Mouse (Mus musculus): ENCODE data around the gene Cntnap5a. TPM values are rescaled to one million over a fixed set of nuclear protein-coding genes. Genes with fewer than 3 reads are reported as not detected.

The Cntnap5a gene
- polyA plus RNA-seq, 1 experiment from 2014 or later: 4.5 TPM

- no peaks in the 10 kb centered on the region for H3K27me3 ChIP-seq (replicated peaks; ENCODE audit: control insufficient read depth, insufficient read depth, low read length)
Observed at GRCm38 (mm10) chr1:116281144-116281543, 596.6 kb downstream of the Cntnap5a start.

GRCm38 (mm10) chr1:116283968-116284367 lies 599.4 kb downstream of the Cntnap5a start:
- ATAC-seq: no peak
- H3K36me3 ChIP-seq (ENCODE audit: control insufficient read depth, insufficient read depth, low read length): no peaks in the 10 kb centered on the region
- WGBS: 25% methylated on average over 1 of the region's 1 CpGs

More at GRCm38 (mm10) chr1:116281144-116281543, 596.6 kb downstream of the Cntnap5a start:
- Histone ChIP-seq H3K4me2 (ENCODE audit: low read length) (no peak overlapping the region), H3K27ac (ENCODE audit: low read depth, low read length) (no peak overlapping the region), H3K9ac (ENCODE audit: low read depth, low read length) (no peak overlapping the region), H3K36me3 (ENCODE audit: control insufficient read depth, insufficient read depth, low read length) (no peaks in the 10 kb centered on the region), H3K9me3 (ENCODE audit: control insufficient read depth, low read length) (no peaks in the 10 kb centered on the region), H3K4me3 (ENCODE audit: low read length) (no peak overlapping the region), H3K4me1 (ENCODE audit: control insufficient read depth, insufficient read depth, low read depth, low read length) (no peaks in the 10 kb centered on the region)
- ATAC-seq: no peak

GRCm38 (mm10) chr1:116306555-116306954 lies 622.0 kb downstream of the Cntnap5a start:
- Histone ChIP-seq H3K4me2 (ENCODE audit: low read length) (no peak overlapping the region), H3K4me3 (ENCODE audit: low read length) (no peak overlapping the region), H3K27ac (ENCODE audit: low read depth, low read length) (no peak overlapping the region), H3K27me3 (replicated peaks; ENCODE audit: control insufficient read depth, insufficient read depth, low read length) (no peaks in the 10 kb centered on the region), H3K36me3 (ENCODE audit: control insufficient read depth, insufficient read depth, low read length) (no peaks in the 10 kb centered on the region), H3K9ac (ENCODE audit: low read depth, low read length) (no peak overlapping the region), H3K9me3 (ENCODE audit: control insufficient read depth, low read length) (no peaks in the 10 kb centered on the region), H3K4me1 (ENCODE audit: control insufficient read depth, insufficient read depth, low read depth, low read length) (no peaks in the 10 kb centered on the region)
- no peak for ATAC-seq
- 44% methylated on average over 3 of the region's 3 CpGs for WGBS

More at GRCm38 (mm10) chr1:116283968-116284367, 599.4 kb downstream of the Cntnap5a start:
- Histone ChIP-seq H3K4me1 (ENCODE audit: control insufficient read depth, insufficient read depth, low read depth, low read length) (no peaks in the 10 kb centered on the region), H3K4me2 (ENCODE audit: low read length) (no peak overlapping the region), H3K4me3 (ENCODE audit: low read length) (no peak overlapping the region), H3K27ac (ENCODE audit: low read depth, low read length) (no peak overlapping the region), H3K9me3 (ENCODE audit: control insufficient read depth, low read length) (no peaks in the 10 kb centered on the region), H3K9ac (ENCODE audit: low read depth, low read length) (no peak overlapping the region), H3K27me3 (replicated peaks; ENCODE audit: control insufficient read depth, insufficient read depth, low read length) (no peaks in the 10 kb centered on the region)

GRCm38 (mm10) chr1:116311512-116311911 lies 627.0 kb downstream of the Cntnap5a start:
- no peaks in the 10 kb centered on the region for H3K9me3 ChIP-seq (ENCODE audit: control insufficient read depth, low read length)
- no peaks in the 10 kb centered on the region for H3K4me1 ChIP-seq (ENCODE audit: control insufficient read depth, insufficient read depth, low read depth, low read length)
- no peak overlapping the region for H3K4me2 ChIP-seq (ENCODE audit: low read length)
- no peaks in the 10 kb centered on the region for H3K36me3 ChIP-seq (ENCODE audit: control insufficient read depth, insufficient read depth, low read length)
- no peak overlapping the region for H3K27ac ChIP-seq (ENCODE audit: low read depth, low read length)
- WGBS: 59% methylated on average over 3 of the region's 3 CpGs
- no peak overlapping the region for H3K4me3 ChIP-seq (ENCODE audit: low read length)
- no peak for ATAC-seq
- H3K27me3 ChIP-seq (replicated peaks; ENCODE audit: control insufficient read depth, insufficient read depth, low read length): no peaks in the 10 kb centered on the region
- H3K9ac ChIP-seq (ENCODE audit: low read depth, low read length): no peak overlapping the region

GRCm38 (mm10) chr1:116313269-116313668 lies 628.7 kb downstream of the Cntnap5a start:
- no peak for ATAC-seq
- Histone ChIP-seq H3K4me3 (ENCODE audit: low read length) (no peak overlapping the region), H3K4me1 (ENCODE audit: control insufficient read depth, insufficient read depth, low read depth, low read length) (no peaks in the 10 kb centered on the region), H3K27ac (ENCODE audit: low read depth, low read length) (no peak overlapping the region), H3K9ac (ENCODE audit: low read depth, low read length) (no peak overlapping the region), H3K4me2 (ENCODE audit: low read length) (no peak overlapping the region), H3K36me3 (ENCODE audit: control insufficient read depth, insufficient read depth, low read length) (no peaks in the 10 kb centered on the region), H3K9me3 (ENCODE audit: control insufficient read depth, low read length) (no peaks in the 10 kb centered on the region), H3K27me3 (replicated peaks; ENCODE audit: control insufficient read depth, insufficient read depth, low read length) (no peaks in the 10 kb centered on the region)

DNA sequence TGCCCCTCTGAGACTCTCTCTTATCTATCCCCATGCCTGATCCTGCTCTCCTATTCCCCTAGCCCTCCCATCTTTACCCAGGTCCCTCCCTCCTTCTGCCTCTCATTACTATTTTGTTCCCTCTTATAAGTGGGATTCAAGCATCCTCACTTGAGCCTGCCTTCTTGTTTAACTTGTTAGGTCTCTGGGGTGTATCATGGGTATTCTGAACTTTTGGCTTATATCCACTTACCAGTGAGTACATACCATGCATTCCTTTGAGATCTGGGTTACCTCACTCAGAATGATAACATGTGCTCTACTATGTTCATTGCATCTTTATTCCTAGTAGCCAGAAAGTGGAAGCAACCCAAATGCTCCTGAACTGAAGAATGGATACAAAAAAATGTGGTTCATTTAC lies 639.9 kb downstream of the Cntnap5a start:
- no peaks in the 10 kb centered on the region for H3K27me3 ChIP-seq (replicated peaks; ENCODE audit: control insufficient read depth, insufficient read depth, low read length)
- H3K4me3 ChIP-seq (ENCODE audit: low read length): no peak overlapping the region
- H3K36me3 ChIP-seq (ENCODE audit: control insufficient read depth, insufficient read depth, low read length): no peaks in the 10 kb centered on the region
- H3K4me2 ChIP-seq (ENCODE audit: low read length): no peak overlapping the region
- ATAC-seq: no peak
- H3K4me1 ChIP-seq (ENCODE audit: control insufficient read depth, insufficient read depth, low read depth, low read length): no peaks in the 10 kb centered on the region
- H3K9ac ChIP-seq (ENCODE audit: low read depth, low read length): no peak overlapping the region
- no peaks in the 10 kb centered on the region for H3K9me3 ChIP-seq (ENCODE audit: control insufficient read depth, low read length)
- H3K27ac ChIP-seq (ENCODE audit: low read depth, low read length): no peak overlapping the region

DNA sequence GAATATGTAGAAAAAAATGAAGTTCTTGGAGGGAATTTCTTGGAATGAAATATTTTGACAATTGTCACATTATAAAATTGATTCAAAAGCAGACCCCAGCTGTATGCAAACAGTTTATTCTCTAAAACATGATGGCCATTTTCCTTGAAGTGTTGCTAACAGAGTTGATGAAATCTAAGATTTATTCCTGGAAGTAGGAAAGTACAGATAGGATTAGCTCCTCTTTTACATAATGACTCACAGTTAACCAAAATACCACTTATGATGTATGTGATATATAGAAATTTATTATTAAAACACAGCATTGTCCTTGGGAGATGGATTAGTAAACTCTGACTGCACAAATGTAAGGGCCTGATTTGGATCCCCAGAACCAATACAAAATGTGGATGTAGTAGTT lies 669.1 kb downstream of the Cntnap5a start:
- Histone ChIP-seq H3K4me1 (ENCODE audit: control insufficient read depth, insufficient read depth, low read depth, low read length) (no peaks in the 10 kb centered on the region), H3K9me3 (ENCODE audit: control insufficient read depth, low read length) (no peaks in the 10 kb centered on the region), H3K9ac (ENCODE audit: low read depth, low read length) (no peak overlapping the region), H3K4me2 (ENCODE audit: low read length) (no peak overlapping the region), H3K27me3 (replicated peaks; ENCODE audit: control insufficient read depth, insufficient read depth, low read length) (no peaks in the 10 kb centered on the region), H3K36me3 (ENCODE audit: control insufficient read depth, insufficient read depth, low read length) (no peaks in the 10 kb centered on the region), H3K27ac (ENCODE audit: low read depth, low read length) (no peak overlapping the region), H3K4me3 (ENCODE audit: low read length) (no peak overlapping the region)
- ATAC-seq: no peak

DNA sequence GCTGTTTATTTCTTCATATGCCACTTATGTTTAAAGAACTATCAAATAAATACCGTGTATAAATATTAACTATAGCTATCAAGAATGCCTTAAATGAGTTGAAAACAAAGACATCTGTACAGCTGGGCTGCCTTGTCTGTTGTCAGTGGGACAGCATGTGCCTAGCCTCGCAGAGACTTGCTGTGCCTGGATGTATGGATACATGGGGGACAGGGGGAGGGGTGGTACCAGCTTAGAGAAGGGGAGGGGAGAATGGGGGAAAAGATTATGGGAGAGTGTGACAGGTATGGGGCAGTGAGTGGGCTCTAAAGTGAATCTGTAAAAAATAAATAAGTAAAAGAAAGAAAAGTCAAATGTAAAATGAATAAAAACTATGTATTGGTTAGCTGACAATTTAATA lies 681.0 kb downstream of the Cntnap5a start:
- 28% methylated on average over 2 of the region's 2 CpGs for WGBS
- Histone ChIP-seq H3K27ac (ENCODE audit: low read depth, low read length) (no peak overlapping the region), H3K4me2 (ENCODE audit: low read length) (no peak overlapping the region), H3K4me1 (ENCODE audit: control insufficient read depth, insufficient read depth, low read depth, low read length) (0 out of 2 replicates have a peak, but pooled peaks cover 3% of the 10 kb centered on the region), H3K9ac (ENCODE audit: low read depth, low read length) (no peak overlapping the region), H3K9me3 (ENCODE audit: control insufficient read depth, low read length) (no peaks in the 10 kb centered on the region), H3K4me3 (ENCODE audit: low read length) (no peak overlapping the region), H3K27me3 (replicated peaks; ENCODE audit: control insufficient read depth, insufficient read depth, low read length) (no peaks in the 10 kb centered on the region), H3K36me3 (ENCODE audit: control insufficient read depth, insufficient read depth, low read length) (no peaks in the 10 kb centered on the region)
- no peak for ATAC-seq

GRCm38 (mm10) chr1:116366171-116366570 lies 681.6 kb downstream of the Cntnap5a start:
- 0 out of 2 replicates have a peak, but pooled peaks cover 3% of the 10 kb centered on the region for H3K4me1 ChIP-seq (ENCODE audit: control insufficient read depth, insufficient read depth, low read depth, low read length)
- no peaks in the 10 kb centered on the region for H3K36me3 ChIP-seq (ENCODE audit: control insufficient read depth, insufficient read depth, low read length)
- ATAC-seq: no peak
- no peak overlapping the region for H3K9ac ChIP-seq (ENCODE audit: low read depth, low read length)
- no peak overlapping the region for H3K4me3 ChIP-seq (ENCODE audit: low read length)
- no peak overlapping the region for H3K4me2 ChIP-seq (ENCODE audit: low read length)
- WGBS: 19% methylated on average over 2 of the region's 2 CpGs
- no peaks in the 10 kb centered on the region for H3K27me3 ChIP-seq (replicated peaks; ENCODE audit: control insufficient read depth, insufficient read depth, low read length)
- no peak overlapping the region for H3K27ac ChIP-seq (ENCODE audit: low read depth, low read length)
- no peaks in the 10 kb centered on the region for H3K9me3 ChIP-seq (ENCODE audit: control insufficient read depth, low read length)

DNA sequence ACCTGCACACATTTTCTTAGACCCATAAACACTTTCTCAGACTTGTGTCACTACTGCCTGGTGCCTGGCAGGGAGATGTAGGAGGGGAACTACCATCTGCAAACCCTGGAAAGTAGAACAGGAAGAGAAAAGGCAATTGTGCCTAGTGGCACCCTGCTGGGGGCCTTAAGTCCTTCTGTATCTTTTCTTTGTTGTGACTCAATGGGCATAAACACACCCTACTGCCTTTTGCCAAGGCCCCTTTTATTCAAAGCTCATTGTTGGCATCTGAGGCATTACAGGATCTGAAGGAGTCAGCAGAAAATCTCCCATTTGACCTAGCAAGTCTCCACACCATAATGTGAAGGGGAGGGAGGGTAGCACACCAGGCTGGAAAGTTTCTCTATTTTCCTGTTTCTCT lies 682.2 kb downstream of the Cntnap5a start:
- no peak overlapping the region for H3K4me2 ChIP-seq (ENCODE audit: low read length)
- no peak overlapping the region for H3K27ac ChIP-seq (ENCODE audit: low read depth, low read length)
- no peaks in the 10 kb centered on the region for H3K9me3 ChIP-seq (ENCODE audit: control insufficient read depth, low read length)
- no peak overlapping the region for H3K9ac ChIP-seq (ENCODE audit: low read depth, low read length)
- peak; percentile 74; the same call in 1 of the 2 replicates for ATAC-seq
- H3K4me3 ChIP-seq (ENCODE audit: low read length): no peak overlapping the region
- H3K36me3 ChIP-seq (ENCODE audit: control insufficient read depth, insufficient read depth, low read length): no peaks in the 10 kb centered on the region
- 0 out of 2 replicates have a peak, but pooled peaks cover 3% of the 10 kb centered on the region for H3K4me1 ChIP-seq (ENCODE audit: control insufficient read depth, insufficient read depth, low read depth, low read length)
- no peaks in the 10 kb centered on the region for H3K27me3 ChIP-seq (replicated peaks; ENCODE audit: control insufficient read depth, insufficient read depth, low read length)
